Mouse (Mus musculus) testis, postnatal 14 days (tissue): Measurements from ENCODE around the gene Rpl13a.

ENCODE experiments used
- DNase-seq: peaks from one replicate; pipeline ENCODE4 v3.0.0; 2021; ENCODE audit warnings: low spot score

The Rpl13a gene

GRCm38 (mm10) chr7:45090251-45090977 is 38.1 kb downstream of the Rpl13a start:
- no peak for DNase-seq

- DNase-seq, result no peak
Measured at GRCm38 (mm10) chr7:45088597-45088996, 40.0 kb downstream of the Rpl13a start.

DNA sequence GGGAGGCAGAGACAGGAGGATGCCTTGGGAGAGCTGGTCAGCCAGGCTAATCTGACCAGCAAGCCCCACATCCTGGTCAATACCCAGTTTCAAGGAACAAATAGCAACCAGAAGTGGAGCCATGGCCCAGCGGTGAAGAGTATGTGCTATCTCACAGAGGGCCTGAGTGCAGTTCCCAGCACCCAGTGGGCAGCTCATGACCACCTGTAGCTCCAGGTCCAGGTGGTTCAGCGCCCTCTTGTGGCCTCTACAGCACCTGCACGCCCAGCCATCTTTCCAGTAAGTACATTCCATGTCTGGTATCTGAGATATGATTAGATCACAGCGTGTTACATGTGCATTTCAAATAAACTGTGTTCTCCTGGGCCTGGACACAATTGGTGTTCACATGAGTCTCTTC is 42.5 kb downstream of the Rpl13a start:
- DNase-seq, result no peak

GRCm38 (mm10) chr7:45083300-45083890 is 45.2 kb downstream of the Rpl13a start:
- DNase-seq, result no peak

GRCm38 (mm10) chr7:45082401-45083299 is 45.9 kb downstream of the Rpl13a start:
- DNase-seq, result no peak

DNA sequence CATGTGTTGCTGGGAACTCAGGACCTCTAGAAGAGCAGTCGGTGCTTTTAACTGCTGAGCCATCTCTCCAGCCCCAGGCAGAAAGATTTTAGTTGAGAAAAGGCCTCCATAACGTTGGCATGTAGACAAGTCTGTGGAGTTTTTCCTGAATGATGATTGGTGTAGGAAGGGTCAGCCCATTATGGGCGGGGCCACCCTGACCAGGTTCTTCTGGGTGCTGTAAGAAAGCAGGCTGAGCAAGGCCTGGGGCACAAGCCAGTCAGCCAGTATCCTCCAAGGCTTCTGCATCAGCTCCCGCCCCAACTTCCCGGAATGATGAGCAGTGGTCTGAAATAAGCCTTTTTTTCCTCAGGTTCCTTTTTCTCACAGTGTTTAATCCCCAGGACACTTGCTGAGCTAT is 47.5 kb downstream of the Rpl13a start:
- no peak for DNase-seq

DNA sequence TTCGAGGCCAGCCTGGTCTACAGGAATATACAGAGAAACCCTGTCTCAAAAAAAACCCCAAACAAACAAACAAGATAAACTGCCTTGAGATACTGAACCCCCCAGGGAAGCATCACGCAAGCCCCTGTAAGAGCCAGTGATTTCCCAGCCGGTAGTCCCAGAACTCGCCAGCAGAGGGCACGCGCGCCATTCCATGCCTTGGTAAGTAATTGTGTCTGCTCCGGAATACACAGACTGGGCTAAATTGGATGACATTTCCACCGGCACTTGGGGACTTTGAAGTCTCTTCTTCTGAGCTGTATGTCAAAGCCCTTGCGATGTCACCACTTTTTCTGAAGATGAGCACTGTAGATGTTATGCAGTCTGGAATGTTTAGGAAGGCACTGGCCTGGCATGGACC is 48.7 kb downstream of the Rpl13a start:
- DNase-seq, result peak; percentile 80

DNA sequence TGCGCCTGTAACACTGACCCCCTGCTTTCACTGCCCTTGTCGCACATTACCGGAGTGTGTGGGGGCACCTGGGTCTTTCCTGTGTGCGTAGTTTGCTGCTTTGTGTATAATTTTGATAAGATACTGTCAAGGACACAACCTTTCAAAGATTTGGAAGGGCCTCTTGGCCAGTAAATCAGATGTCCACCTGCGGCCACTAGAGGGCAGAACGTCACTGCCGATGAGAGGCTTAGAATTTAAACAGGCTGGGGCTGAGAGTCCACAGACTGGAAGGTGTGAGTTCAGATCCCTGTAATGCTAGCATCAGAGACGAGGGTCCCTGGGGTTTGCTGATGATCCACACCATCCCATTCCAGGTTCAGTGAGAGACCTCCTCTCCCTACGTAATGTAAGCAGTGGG is 50.0 kb downstream of the Rpl13a start:
- DNase-seq, result no peak

DNA sequence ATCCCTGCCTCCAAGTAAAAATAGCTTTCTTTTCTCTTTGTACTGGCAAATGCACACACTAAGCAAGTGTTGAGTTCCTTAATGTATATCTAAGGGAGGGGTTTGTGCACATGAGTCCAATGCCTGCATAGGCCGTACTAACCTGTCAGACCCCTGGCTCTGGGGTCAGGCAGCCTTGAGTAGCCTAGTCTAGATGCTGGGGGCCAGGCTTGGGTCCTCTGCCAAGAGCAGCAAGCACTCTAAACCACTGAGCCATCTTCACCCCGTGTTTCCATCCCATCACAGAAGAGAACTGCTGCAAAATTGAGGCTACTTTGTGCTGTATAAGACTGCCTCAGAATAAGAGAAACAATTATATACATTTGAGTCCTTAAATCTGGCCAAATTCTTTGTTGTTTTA is 50.7 kb downstream of the Rpl13a start:
- DNase-seq, result no peak

DNA sequence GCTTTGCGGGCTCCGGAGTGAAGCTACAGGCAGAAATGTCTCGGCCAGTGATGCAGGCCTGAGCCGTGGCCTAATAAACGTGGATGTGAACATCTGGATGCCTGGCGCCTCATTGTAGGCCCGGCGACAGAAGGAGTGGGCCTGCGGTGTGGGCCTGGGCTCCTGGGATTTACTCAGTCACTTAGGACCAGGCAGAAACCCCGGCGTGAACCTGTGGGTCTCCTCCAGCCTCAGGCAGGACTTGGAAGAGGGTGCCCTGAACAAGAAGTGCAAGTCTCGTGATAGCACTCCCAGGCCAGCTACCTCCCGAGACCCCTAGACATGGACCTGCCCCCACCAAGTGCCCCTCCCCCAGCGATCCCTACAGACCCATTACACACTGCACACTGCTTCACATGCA is 51.2 kb downstream of the Rpl13a start:
- DNase-seq, result no peak

- DNase-seq, result no peak
Measured at GRCm38 (mm10) chr7:45076501-45076900, 52.1 kb downstream of the Rpl13a start.
